Mouse (Mus musculus) urinary bladder, postnatal 25 days (tissue): ENCODE measurements around the gene Tas1r3.

ENCODE experiments used
- DNase-seq: peaks from one replicate; pipeline ENCODE4 v3.0.0; 2022; ENCODE audit warnings: low spot score

Tas1r3 gene

DNA sequence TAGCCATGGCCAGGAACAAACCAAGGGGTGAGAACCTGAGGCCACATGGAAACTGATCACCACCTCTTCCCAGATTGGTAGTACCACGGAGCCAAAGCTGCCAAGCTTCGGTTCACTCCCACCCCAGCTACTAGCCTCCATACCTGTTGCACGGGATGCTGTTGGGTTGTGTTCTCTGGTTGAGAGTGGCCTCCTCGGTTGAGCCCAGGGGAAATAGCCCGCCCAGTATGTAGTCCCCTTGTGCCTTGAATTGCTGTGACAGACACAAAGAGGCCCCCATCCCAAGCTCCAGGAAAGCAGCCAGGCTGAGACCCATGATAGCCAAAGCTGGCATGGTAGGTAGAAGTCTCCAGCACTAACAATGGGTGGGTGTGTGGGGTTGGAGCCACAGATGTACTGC is at the start of gene Tas1r3:
Tas1r3 (minus strand) TSS at position 362 of the 400 bp plus-strand sequence.
- DNase-seq: no peak

DNA sequence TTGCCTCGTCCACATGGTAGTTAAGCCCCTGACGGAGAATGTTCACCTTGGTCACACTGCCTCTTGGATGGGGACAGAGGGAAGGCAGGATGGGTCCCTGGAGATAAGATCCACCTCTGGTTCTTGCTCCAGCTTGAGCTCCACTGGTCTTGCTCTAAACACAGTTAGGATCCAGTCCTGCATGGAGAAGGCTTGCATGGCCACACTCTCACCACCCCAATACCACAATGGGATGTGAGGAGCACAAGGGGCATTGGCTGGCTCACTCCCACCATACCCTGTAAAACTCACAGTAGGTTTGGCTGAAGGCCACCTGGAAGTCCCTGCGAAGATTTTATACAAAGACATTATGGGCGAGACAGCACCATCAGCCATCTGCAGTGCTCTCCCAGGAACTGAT is 45.6 kb upstream of the Tas1r3 start:
- DNase-seq: no peak

DNA sequence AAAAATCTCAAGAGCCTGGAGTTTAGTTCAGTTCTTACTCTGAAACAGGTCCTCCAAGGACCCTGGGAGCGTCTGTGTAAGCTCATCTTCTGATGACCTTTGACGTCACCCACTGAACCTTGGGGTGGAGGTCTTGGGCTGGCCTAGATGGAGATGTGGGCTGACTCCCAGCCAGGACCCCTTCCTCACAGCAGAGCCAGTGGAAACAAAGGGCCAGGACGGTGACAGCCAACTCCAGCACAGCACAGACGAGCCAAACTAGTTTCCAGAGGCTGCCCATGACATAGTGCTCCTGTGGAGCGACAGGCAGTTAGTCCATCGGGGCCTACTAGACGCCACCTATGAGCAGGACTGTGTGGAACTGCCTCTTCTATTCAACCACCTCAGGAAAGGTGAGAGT is 45.1 kb upstream of the Tas1r3 start:
- no peak for DNase-seq

DNA sequence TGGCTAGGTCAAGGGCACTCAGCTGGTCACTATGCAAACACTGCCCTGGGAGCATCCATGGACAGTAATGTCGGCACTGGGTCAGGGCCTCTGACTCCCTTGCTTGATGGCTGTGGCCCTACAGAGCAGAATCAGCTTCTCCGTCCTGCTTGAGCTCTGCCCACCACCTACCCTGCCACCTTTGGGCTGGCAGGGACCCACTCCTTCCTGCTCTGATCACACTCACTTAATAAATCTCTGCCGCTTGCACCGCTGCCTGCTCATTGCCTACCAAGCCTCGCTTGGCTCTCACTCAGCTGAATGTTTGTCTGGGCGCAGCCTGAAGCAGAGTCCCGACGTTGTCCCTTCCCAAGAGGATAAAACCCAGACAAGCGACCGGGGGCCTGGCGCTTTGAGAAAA is 43.8 kb upstream of the Tas1r3 start:
- no peak for DNase-seq

DNA sequence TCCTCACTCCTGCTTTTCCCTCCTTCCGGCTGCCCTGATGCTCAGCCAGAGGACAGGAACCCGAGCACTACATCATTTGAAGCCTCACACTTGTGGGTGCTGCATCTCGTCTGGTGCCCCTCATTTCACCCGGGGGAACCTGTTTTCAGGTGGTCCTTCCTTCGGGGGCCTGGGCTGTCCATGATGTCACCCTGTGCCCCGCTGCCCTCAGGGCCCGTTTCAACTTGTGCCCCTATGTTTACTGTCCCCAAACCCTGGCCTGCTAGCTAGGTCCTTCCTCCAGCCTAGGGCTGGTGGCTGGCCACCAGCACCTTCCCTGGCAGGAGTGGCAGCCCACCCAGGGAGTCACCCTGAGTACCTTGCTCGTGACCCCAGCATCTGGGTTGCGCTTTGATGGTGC is 43.0 kb upstream of the Tas1r3 start:
- DNase-seq: peak; percentile 1

DNA sequence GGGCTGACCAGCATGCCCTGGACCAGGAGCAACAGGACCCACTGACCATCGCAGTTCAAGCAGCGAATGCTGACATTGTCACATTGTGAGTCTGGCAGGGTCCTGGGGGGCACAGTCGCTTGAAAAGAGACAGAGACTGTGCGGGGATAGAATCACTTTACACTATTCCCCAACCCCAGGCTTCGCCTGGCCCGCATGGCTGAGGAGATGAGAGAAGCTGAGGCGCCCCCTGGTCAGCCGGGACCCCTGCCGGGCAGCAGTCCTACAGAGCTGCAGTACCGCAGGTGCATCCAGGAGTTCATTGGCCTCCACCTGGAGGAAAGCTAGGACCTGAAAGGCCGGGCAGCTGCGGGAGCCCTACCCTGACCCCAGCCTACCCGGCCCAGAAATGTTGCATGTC is 42.5 kb upstream of the Tas1r3 start:
- DNase-seq: peak; percentile 2

DNA sequence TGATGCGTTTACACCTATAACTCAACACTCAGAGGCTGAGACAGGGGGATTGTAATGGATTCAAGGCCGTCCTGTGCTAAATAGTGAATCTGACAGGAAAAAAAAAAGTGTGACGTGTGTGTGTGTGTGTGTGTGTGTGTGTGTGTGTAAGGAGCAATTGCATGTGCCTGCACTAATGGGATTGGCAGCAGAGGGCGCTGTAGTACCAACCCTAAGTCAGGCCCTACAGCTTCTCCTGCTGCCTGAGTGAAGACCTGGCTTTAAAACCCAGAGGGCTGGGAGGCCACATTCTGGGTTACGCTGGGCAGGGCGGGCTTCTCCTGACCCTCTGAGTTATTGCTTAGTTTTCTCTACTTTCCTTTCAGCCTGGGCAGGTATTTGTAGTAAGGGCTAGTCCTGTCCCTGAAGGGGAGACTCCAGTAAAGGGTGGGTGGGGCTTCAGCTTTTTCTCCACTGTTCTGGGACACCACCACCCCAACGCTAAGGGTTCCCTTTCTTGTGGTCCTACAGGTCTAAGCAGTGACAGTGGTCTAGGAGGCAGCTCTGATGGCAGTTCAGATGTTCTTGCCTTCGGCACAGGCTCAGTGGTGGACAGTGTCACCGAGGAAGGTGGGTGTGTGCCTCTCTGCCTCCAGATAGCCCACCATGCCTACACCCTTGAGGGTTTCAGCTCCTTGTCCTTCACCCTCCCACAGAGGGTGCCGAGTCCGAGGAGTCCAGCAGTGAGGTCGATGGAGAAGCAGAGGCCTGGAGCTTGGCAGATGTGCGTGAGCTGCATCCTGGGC is 41.3 kb upstream of the Tas1r3 start:
- DNase-seq: peak; percentile 3

DNA sequence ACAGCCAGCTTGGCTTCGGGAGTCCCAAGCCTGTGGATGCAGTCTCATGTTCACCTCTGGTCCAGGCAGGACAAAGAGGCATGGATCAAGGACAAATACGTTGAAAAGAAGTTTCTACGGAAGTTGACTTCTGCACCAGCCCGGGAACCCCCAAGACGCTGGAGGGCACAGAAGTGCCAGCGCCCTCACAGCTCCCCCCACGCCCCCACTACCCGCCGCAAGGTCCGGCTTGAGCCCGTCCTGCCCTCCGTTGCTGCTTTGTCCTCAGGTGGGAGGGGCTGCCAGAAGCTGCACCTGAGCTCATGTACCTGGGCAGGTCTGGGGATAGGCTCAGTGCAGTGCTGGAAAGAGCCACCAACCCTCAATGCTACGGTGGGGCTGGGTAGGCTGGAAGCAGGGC is 40.1 kb upstream of the Tas1r3 start:
- no peak for DNase-seq

DNA sequence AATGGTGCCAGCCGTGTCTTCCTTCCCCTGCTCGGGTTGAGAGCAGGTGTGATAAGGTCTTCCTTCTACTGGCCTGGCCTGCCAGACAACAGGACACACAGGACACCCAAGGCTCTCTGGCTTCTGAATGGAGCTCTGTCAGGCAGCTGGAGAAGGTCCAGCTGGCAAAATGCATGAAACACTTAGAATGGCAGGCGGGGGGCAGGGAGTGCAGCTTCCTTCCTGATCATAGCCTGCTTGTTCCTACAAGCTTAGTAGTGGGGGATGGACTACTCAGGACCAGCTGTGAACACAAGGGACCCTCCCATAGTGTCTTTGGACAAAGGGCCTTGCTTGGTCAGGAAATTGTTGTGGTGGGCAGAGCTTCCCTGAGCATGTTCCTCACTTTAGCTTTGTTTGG is 38.0 kb upstream of the Tas1r3 start:
- DNase-seq: peak; percentile 2

DNA sequence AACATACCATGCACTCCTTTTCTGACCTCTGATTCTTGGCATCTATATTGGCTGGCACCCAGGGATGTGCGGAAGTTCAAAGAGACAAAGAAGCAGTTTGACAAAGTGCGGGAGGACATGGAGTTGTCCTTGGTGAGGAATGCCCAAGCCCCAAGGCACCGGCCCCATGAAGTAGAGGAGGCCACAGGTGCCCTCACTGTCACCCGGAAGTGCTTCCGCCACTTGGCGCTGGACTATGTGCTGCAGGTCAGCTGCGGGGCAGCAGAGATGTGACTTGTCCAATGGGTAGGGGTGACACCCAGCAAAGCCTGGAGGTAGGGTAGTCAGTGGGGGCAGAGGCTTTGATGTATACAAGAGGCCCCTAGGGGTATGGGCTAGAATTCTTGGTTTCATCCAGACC is 36.2 kb upstream of the Tas1r3 start:
- peak; percentile 2 for DNase-seq

DNA sequence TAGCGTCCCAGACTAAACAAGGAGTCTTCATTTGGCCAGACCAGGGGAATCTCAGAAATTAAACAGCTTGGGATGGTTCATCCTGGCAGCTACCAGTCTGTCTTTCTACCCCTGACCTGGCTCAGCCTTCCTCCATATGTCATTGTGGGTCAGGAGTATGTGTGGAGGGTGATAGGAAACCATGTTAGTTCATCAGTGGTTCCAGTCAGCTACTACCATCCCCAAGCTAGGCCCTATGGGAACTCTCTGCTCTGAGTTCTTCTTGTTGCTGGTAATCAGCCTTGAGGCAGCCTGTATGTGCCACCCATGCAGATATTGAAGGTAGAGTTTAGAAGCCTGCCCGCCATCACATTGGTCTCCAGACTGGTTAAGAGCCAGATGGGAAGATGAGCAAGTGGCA is 35.2 kb upstream of the Tas1r3 start:
- DNase-seq: no peak

DNA sequence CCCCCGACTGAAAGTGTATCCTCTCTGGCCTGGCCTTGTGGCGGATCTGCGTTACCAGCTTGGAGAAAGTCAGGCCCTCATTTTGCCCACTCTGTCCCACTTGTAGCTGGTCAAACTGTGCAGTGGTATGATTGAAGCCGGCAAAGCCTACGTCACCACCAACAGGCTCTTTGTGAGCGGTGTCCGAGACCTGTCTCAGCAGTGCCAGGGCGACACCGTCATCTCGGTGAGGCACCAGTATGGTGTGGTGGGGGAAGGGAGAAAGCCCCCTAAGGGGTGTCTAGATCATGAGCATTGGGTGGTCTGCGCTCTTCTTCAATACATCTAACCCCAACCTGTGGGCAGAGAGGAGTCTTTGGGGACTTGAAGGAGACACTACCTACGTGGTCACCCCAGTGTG is 33.3 kb upstream of the Tas1r3 start:
- DNase-seq: no peak

DNA sequence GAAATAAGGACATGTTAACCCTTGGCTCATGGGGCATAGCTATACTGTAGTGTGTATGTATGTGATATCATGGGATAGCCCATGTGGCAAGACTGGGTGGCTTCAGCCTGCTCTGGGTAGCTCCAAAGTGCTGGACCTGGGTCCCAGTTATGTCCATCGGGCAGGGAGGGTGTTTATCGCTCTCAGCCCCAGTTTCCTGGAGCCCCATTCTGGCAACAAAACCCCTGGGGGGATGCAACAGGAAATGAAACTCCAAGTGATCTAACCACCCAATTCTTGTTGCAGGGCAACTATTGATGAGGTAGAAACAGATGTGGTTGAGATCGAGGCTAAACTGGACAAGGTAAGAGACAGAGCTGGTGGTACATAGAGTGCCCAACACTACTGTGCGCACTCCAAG is 32.7 kb upstream of the Tas1r3 start:
- peak; percentile 2 for DNase-seq

DNA sequence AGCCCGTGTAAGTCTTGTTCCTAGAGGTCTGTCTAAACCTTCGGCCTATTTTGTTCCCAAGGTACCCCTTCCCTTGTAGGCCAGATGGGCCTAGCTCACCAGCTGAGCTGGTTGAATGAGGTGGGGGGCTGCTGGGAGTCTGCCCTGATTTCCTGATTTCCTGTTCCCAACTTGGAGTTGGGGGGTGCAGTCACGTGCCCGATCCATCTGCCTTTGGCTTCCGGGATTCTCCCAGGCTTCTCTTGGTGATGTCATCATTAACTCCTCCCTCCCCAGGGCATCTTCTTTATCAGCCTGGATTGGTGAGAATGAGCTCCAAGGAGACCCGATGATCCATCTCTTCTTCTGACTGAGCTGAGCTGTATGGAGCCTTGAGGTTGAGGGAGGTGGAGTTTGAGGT is 32.1 kb upstream of the Tas1r3 start:
- DNase-seq: peak; percentile 49

DNA sequence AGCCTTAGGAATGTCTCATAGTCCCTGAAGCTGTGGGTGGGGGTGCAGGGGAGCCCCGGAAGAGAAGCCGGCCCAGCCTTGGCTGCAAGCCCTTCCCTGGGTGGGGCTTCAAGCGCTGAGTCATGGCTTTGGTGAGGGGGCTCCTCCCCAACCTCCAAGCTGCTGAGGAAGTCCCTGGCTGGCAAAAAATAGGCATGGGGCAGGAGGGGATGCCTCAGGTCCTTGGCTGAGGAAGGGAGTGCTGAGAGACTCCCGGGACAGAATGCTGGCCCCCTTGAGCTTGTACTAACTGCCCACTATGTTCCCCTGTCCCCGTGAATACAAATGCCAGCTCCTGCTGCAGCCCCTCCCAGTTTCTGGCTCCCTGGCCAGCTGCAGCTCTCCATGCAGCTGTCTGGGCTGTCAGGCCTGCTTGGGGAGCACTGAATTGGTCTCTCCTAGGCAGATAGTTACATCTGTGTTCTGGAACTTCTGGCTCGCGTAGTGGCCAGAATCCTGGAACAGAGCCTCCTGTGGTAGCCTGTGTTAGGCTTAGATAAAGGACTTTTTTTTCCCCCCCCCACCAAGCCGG is 31.2 kb upstream of the Tas1r3 start:
- DNase-seq: peak; percentile 79

DNA sequence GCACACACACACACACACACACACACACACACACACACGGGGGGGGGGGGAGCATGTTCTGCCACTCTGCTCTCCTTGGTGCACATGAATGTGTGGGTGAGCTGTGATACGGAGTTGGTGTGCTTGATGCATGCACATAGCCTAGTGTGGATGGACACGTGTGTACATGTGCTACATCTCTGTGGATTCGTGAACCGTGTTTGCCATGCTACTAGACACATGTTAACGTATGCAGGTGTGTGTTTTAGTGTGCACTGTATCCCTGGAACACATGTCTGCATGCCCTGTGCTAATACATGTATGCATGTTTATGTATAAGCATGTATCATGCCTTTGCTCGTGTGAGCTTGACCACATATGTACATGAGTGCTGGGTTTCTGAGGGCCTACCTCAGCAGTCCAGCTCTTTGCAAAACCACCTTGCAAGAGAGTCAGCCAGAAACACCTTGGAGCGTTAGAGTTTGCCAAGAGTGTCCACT is 30.1 kb upstream of the Tas1r3 start:
- DNase-seq: no peak

DNA sequence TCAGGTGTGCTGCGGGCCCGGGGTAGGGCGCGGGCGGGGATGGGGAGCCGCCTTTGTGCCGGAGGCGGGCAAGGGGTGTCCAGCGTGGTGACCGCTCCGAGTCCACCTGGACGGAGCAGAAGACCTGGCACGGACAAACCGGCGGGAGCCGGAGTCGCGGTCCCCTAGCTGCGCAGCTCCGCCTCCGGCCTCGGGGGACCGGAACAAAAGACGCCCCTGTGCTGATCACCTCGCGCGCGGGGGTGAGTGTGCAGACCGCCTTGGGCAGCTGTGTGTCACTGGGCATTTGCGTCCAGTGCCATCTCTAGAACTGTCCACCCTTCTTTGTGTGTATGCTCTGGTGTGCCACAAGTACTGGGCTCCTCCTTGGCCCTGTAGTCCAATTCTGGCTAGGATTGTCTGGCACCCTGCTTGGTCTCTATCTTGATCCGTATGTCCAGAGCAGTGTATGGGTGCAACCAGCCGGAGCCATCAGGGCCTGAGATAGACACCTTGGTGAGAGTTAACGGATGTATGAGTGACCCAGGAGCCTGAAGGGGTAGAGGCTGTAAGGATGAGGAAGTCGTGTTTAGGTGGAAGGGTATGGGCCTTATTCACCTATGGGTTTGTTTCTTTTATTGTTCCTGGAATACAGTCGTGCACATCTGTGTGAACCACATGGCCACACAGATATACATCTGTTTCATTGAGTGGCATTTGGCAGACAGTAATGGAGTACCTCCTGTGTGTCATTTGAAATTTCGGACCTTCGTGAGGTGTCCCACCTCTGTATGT is 29.5 kb upstream of the Tas1r3 start:
- no peak for DNase-seq

DNA sequence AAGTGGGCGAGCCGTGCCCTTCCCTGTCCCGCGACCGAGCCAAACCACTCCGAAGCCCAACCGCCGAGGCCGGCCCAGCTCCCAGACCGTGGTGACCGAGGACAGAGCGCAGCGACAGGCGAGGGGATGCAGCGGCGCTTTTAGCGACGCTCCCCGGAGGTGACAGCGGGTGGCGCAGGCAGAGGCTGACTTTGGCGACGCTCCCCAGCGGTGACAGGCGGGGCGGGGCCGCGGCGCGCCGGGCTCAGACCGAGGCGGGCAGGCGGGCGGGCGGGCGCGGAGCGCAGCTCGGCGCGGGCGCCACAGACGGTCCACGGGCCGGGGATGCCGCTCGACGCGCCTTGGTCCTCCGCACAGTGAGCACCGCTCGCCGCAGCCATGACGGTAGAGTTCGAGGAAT is 28.9 kb upstream of the Tas1r3 start:
- DNase-seq: peak; percentile 82

DNA sequence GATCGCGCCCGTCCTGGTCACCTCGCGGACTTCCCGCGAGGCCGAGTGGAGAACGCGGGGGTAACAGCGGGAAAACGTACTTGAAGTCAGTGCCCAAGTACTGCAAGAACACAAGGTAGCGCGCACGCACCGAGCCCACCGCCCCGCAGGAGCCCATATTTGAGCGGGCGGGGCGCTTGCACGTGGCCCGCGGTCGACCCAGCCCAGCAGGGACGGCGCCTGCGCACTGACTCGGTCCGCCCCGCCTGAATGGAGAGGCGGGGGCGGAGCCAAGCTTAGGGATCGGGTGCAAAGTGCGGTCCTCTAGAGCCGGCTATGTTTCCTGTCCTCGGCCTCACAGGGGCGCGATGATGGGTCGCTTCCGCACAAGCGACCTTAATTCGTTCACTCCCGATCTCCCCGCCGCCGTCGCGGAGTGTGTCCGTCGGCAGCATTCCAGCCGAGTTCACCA is 28.4 kb upstream of the Tas1r3 start, which contains the start of the genes Pusl1 and Acap3:
Pusl1 (minus strand) TSS at position 231 of the 451 bp plus-strand sequence.
Acap3 (plus strand) TSS at position 272 of the 451 bp plus-strand sequence.
- DNase-seq: peak; percentile 98

DNA sequence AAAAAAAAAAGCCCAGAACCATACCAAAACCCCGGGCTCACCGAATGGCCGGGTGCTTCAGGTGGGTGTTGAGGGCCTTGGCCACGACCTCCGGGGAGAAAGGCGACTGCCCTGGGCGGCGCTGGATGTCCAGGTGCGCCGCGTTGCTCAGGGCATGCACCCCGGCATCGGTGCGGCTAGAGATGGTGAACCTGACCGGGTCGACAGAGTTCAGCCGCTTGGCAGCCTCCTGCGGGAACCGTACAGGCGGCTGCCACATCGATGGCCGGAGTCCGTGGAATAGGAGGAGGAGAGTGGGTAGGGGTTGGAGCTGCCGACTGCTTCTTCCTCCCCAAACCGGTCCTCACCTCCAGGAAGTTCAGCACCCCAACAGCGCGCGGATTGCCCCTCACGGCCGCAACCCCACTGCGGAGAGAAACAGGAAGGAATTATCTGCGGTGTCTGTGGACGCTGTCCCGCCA is 27.9 kb upstream of the Tas1r3 start:
- no peak for DNase-seq

DNA sequence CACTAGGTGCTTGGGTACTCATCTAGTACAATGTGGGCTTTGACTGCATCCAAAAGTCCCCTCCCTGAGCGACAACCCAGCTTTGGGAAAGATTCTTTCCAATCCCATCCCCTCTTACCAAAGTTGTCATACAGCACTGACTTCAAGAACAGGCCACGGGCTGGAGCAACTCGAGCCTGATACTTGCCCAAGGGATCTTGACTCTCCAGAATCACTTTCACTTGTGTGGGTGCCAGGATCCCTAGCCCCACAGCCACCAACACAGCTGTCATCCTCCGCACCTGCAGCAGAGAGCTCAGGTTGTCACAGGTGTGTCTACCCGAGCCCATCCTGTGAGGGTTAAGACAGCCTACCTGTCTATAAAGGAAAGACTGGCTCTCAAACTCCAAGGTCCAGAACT is 26.2 kb upstream of the Tas1r3 start:
- no peak for DNase-seq

DNA sequence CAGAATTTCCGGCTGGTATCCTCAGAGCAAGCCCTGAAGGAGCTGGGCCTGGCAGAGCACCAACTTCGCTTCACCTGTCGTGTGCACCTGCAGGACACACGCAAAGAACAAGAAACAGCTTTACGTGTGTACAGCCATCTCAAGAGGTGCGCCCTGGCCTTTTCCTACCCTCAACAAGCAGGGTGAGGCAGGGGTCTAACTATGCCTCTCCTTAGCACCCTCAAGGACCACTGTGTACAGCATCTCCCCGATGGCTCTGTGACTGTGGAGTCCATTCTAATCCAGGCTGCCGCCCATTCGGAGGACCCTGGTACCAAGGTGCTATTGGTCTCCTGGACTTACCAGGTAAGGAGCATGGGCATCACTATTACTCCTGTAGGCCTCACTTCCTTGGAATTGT is 25.0 kb upstream of the Tas1r3 start:
- no peak for DNase-seq

DNA sequence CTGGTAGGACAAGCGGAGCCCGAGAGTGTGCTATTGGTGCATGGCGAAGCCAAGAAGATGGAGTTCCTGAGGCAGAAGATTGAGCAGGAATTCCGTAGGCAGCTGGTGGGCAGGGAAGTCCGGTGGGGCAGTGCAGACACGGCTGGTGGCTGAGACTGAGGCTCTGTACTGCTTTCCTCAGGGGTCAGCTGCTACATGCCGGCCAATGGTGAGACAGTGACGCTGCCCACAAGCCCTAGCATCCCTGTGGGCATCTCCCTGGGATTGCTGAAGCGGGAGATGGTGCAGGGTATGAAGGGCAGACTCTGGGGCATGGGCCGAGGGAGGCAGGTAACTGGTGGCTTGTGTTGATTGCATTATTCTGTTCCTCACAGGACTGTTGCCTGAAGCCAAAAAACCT is 24.5 kb upstream of the Tas1r3 start:
- no peak for DNase-seq
